Mouse (Mus musculus) ES-E14 (cell line): Measurements from ENCODE around the gene Mansc1.

ENCODE experiments used
- HCFC1 ChIP-seq: IDR thresholded peaks from 2 replicates; pipeline ENCODE4 v1.6.1; 2012; ENCODE audit warnings: low read length, inconsistent platforms, borderline replicate concordance; ENCODE audit not compliant: insufficient read depth
- MAFK ChIP-seq: IDR thresholded peaks from 2 replicates; pipeline ENCODE4 v1.6.1; 2014; ENCODE audit warnings: mild to moderate bottlenecking, low read depth, low read length, inconsistent platforms; ENCODE audit not compliant: insufficient read depth
- ZNF384 ChIP-seq: IDR thresholded peaks from 2 replicates; pipeline ENCODE4 v1.6.1; 2012; ENCODE audit warnings: low read depth, low read length, inconsistent platforms

- TF ChIP-seq MAFK (no peak), HCFC1 (no peak), ZNF384 (peak; percentile 72; the same call in 1 of the 2 replicates)
These were observed 17.3 kb downstream of the Mansc1 start for GRCm38 (mm10) chr6:134614723-134615648.
